Mouse (Mus musculus) spleen, embryonic (tissue): Measurements from ENCODE around the gene Kdm4d.
"Not testable (repeated sequence)": the region's sequence is repeated elsewhere in the genome, so short reads cannot be mapped to it uniquely, and the experiment has no call there.

Source experiments
- CTCF ChIA-PET: fragments of 350-600 bp; sonication (Branson Sonifier 250); formaldehyde crosslinking; loops from one replicate; lab custom pipeline; 2022; lab: Charles Lee

Kdm4d gene

DNA sequence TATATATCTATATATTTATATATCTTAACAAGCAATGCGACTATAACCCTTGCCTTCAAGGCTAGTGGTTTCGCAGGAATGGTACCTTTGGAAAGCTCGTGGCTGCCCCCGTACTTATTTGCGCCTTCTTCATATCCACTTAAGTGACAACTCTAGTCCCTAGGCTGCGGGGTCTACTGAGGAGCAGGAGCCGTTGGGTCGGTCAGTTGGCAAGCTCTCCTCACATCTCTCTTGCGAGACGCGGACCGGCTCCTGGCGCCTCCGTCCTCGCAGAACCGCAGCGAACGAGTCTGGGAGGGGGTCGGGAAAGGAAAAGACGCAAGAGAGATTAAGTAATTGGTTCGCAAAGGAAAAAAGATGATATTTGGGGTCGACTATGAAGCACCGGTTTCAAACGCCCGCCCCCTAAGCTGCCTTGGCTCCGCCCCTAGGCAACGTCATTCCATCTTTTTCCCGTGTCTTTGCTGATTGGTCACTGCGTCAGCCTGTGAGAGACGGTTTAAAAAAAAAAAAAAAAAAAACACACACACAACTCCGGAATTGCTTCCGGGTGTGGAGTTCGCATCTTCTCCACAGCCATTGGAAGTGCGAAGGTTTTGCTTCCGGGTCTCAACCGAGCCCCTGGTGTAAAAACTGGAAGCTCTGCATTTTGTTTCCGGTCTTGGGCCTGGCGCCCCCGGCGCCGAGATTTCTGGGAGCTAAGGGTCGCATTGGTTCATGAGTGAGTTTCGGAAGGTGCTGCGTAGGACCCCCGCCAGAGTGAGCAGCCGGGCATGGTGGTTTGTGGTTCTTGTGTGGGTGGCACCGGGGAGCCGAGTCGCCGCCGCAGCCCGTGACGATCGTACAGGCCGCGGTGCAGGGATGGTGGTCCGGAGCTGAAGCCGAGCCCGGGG lies at the start of gene Kdm4d, which contains the start of gene Cwc15:
Gene Kdm4d, minus strand, starts transcription at position 460 of the 893 bp plus-strand sequence.
Gene Cwc15, plus strand, starts transcription at position 595 of the 893 bp plus-strand sequence.
- CTCF ChIA-PET = interaction anchor here (0.6 to 0.7 kb wide), 2 partner anchors 162 to 625 kb away, joined by 5 to 6 read pairs; no protein-coding TSS in a partner anchor

DNA sequence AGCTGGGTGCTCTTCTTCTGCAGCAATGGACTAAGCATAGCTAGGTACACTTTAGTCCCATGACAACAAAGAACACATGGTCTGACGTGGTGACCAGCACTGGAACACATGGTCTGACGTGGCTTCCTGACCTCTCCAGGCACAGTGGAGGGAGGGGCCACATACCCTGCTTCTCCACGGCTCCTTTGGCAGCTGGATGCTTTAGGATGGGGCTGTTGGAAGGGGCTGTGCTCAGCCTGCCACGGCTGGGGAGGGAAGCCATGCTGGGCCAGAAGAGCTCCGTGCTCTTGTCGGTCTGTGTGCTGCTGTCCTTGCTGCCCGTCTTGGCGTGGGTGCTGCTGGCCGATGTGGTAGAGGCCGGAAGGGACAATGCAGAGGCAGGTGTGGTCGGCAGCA lies 48.1 kb upstream of the Kdm4d start:
- CTCF ChIA-PET = no interaction called here

DNA sequence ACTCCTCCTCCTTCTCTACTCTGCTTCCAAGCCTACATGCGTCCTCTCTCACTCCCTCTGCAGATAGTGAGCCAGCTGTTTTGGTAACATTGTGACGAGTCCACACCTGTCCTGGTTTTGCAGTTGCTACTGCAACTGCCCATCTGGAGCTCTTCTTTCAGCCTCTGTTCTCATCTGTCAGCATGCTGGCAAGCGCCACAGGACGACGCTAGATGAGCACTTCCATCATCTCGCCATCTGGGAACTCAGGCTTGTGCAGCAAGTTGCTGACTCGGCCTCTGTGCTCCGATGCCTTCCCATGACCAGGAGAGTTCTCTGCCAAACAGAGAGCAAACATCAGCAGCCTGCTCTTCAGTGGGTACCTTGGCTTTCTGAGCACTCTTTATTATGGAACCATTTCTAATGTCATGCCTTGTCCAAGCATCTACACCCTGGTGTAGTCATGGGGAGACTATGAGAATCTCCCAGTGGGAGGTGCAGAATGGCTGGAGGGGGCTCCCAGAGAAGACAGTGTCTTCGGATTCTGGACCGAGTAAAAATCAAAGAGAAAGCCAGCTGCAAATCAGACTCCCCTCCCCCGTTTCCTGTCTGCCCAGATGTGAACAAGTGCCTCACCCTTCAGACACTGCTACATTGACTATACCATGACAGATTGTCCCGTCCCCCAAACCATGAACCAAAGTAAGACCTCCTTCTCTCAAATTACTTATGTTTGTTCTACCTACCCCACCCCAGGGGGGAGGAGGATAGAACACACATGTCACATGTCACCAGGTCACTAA lies 47.5 kb upstream of the Kdm4d start:
- CTCF ChIA-PET = no interaction called here

DNA sequence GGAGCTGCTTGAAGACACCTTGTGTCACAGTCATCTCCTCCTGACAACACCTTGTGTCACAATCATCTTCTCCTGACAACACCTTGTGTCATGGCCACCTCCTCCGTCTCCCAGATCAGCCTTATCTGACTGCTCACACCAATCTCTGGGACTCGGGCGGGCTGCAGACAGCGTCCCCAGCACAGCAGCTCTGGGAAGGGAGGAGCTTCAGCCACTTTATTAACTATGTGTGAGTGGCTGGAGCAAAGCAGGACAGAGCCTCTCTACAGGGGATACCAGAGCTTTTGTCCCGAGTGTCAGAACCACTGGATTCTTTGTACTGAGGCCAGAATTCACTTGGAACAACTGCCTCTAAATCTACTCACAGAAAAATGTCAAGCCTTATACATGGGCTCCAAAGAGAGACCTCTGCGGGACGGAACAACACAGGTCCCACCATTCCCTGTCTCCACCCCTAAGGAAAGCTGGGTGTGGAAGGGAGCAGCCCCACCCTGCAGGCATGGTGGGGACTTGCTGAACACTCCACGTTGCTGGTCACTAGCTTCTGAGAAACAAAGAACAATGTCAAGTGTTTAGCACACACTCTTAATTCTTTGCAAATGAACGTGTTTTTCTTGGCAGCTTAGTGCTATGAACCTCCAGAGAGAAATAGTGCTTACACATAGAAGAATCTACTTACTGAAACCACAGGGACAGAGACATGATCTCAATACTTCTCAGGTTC lies 43.9 kb upstream of the Kdm4d start:
- CTCF ChIA-PET = no interaction called here

DNA sequence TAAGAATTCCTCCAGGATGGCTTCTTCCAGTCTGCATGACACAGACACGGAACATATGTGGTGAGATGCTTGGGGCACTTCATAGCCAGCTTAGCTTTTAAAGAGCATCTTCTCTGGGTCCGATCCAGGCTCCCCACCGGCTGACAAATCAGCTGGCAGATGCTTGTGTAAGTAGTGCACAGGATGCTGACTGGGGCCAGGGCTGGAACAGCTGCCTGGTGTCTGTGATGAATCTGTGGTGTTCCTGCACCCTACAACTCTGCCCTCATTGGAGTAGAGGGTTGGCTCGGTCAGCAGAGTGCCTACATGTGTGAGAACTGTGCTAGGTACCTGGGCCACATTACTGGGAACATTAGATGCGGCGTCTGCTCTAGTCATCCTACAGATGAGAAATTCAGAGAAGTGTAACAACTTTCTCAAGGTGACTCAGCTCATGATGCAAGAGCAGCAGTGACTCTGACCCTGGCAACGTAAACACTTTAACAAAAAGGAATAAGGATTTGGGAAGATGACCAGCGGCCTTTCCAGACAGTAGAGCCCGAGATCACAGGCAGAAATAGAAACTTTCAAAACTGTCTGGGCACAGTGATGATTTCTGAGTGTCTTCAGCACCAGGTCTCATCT lies 34.7 kb upstream of the Kdm4d start:
- CTCF ChIA-PET = no interaction called here

DNA sequence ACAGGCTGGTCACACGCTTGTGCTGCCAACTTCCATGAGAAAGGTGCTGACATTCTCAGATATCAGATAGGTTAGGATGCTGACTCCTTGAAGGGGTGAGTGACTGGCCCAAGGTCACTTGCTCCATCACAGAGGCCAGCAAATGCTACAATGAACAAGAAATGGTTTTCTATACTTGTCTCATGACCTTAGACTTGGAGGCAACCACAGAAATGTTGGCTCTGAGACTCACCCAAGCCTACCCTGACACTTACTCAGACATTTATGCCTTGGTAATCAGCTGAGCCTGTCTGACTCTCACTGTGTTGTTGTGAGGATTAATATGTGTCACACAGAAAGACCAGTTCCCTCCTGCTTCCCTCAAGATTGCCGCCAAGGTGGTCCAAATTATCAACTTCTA lies 33.4 kb upstream of the Kdm4d start:
- CTCF ChIA-PET = no interaction called here

DNA sequence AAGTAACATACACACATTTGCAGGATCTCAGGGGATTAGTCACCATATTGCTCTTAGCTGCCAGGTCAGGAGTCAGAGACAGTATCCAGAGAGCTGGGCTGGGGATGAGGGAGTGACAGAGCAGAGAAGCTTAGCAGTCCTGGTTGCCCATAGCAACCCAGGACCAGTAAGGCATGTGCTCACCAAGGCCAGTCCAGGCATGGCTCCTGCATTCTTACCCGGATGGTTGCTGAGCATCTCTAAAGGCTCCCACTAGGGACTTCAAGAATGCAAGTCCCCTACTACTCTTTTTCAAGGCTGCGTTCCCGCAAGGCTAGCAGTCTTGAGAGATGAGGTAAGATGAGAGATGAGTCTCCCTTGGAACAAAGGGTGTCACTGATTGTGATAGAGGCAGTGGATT lies 32.0 kb upstream of the Kdm4d start:
- CTCF ChIA-PET = no interaction called here

DNA sequence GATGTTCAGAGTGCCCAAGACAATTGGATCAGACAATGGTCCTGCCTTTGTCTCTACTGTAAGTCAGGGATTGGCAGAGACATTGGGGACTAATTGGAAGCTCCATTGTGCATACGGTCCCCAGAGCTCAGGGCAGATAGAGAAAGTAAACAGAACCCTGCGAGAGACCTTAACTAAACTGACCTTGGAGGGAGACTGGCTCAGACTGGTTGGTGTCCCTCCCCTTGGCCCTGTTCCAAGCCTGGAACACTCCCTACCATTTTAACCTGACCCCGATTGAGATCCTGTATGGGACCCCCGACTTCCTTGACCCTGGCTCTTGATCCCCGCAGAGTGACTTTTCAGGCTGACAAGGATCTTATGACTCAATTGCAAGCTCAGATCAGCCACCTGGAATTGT lies 29.7 kb upstream of the Kdm4d start:
- CTCF ChIA-PET = no interaction called here

DNA sequence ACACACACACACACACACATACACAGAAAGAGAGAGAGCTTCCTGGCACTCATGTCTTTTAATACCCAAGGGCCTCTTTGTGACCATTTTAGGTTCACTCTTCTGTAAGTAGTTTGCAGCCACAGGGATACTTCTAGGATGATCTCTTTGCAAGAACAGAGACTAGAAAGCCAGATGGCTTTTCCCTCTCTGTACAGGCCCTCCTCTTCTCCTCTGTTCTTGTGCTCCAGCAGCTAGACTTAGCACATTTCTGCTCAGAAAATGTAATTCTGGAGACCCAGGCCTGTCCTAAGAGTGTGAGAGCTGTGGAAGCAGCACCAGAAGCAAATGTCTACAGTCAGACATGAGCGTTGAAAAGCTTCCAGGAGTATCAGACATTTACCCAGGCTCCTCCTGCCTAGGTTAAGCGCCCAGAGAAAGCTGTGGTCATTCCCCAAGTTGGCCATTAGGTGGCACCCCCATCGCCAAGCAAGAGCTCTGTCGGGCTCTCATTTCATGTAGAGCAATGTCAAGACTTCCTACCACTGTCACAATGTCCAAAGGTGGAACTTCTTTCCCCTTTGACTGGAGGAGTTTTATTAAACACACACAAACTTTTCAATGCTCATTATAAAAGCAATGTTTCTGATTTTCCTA lies 23.2 kb upstream of the Kdm4d start:
- CTCF ChIA-PET = no interaction called here

DNA sequence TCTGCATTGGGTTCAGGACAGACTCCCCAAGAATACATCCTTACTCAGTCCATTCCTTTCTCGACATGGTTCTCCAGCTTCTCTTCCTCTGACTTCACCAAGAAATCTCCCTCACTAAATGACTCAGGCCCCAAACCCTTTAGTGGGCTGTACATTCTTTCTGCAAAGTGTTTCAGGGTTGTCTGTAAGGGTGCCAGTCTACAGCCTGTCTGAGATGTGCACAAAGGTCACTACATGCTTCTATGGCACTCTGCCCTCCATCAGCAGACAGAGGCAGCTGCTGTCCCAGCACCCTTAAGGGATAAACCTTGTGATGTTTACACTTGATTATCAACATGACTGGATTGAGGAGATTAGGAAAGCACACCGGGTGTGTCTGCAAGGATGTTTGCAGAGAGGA lies 21.4 kb upstream of the Kdm4d start:
- CTCF ChIA-PET = no interaction called here

DNA sequence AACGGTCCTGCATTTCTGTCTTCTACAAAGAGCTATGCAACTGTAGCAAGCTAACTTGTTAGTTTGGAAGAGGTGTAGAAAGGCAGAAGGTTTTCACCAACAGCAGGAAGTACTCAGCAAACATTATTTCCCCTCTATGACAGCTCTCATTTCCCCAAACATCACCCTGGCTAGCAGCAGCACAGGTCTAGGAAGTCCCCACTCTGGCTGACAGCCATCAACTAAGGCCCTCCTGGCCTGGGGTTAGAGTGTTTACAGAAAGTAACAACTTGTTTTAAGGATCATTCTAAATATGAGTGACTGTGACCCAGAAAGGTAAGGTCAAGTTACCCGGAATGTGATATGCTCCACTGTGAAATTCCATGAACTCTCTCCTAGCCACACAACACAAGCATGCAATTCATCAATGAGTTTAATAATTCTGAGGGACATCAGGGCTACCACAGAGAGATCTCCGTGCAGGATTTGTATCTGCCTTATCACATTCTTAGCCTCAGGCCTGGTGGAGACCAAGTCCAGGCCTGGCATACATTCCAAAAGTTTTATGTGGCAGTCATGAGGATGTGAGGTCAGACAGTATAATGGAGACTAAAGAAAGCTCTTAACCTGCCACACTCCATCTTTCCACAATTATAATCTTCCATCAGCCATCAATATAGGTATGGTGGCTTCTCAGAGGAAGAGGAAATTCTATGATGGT lies 20.8 kb upstream of the Kdm4d start:
- CTCF ChIA-PET = no interaction called here

DNA sequence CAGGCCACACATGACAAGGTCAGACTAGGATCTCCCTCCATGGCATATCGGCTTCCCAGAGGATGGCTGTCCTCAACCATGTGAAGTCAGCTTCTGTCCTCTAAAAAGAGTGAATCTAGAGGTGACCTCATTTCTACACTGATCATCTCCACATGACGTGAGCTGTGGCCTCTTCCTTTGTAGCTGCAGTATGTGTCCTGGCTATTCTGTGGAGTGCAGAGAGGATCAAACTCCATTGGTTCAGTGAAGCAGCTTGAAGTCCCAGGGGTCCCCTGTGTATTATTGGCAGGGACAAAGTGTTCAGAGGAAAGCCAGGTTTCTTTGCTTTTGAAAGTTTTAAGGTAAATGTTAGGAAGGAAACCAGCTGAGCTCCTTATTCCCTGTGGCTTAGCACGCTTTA lies 17.8 kb upstream of the Kdm4d start:
- CTCF ChIA-PET = no interaction called here

DNA sequence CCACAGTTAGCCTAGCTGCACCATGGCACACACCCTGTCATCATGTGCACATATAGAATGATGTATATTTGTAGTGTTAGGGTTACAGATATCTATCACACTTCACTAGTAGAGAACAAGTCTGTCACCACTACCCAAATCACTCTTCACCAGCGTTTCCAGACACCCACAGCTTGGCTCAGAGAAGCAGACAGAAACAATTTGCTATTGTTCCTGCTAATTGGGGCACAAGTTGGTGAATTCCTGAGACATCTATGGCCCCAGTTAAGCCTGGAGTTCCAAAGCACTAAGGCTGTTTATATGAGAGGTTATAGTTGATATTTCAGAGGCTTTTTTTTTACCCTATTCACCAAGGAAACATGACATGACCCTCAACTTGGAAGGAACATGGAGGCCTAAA lies 17.0 kb upstream of the Kdm4d start:
- CTCF ChIA-PET = no interaction called here

DNA sequence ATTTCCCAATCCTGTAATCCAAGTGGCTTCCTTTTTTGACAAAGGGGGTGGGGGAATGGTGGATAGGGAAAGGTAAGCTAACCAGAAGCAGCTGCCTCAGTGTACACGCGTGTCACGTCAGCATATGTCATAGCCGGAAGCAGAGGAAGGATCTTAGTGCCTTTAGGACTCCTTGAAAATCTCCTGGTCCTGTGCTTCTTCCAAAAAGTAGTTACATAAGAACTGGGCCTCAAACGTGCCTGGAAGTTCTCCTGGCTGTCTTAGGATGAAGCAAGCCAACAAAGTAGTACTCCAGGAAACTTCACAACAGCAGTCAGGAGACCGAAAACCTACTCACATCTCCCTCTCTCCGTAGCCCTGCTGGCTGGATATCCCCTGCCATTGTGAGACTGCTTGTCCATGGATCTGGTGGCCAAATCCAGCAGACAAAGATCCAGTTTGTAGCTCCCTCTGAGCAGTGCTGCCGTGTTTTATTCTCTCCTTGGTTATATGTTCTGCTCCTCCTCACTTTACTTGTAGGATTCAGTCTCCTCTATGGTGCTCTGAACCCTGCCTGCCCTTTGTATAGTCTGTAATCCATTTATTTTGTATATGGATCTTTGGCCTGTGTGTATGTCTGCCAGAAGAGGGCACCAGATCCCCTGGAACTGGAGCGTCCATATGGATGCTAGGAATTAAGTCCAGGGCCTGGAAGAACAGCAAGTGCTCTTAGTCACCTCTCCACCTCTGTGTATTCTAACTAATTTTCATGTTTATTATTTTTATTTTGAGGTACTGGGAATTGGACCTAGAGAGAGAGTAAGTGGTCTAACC lies 12.6 kb upstream of the Kdm4d start:
- CTCF ChIA-PET = no interaction called here

DNA sequence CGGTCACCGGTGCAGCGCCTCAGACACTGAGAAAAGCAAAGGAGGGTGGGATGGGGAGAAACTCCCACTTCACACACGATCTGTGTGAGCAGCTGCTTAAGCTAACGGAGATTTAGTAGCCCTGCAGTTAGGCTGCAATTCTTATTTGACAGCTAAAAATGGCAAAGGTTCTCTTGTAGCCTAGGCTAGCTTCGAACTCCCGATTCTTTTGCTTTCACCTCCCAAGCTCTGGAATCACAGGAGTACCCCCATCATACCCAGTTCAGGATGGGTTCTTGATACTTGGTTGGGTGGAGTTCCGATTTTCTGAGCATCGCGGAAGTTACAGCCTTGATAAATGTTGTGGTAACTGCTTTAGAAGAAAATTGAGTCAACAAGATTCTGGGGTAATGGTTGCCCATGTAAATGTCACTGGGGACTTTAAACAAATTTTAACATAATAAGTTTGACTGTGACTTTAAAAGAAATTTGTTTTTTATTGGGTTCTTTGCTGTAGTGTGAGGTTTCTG lies 688 bp upstream of the Kdm4d start:
- CTCF ChIA-PET = interaction anchor here (0.7 kb wide), 1 partner anchor 162 kb away, joined by 6 read pairs; no protein-coding TSS in a partner anchor

DNA sequence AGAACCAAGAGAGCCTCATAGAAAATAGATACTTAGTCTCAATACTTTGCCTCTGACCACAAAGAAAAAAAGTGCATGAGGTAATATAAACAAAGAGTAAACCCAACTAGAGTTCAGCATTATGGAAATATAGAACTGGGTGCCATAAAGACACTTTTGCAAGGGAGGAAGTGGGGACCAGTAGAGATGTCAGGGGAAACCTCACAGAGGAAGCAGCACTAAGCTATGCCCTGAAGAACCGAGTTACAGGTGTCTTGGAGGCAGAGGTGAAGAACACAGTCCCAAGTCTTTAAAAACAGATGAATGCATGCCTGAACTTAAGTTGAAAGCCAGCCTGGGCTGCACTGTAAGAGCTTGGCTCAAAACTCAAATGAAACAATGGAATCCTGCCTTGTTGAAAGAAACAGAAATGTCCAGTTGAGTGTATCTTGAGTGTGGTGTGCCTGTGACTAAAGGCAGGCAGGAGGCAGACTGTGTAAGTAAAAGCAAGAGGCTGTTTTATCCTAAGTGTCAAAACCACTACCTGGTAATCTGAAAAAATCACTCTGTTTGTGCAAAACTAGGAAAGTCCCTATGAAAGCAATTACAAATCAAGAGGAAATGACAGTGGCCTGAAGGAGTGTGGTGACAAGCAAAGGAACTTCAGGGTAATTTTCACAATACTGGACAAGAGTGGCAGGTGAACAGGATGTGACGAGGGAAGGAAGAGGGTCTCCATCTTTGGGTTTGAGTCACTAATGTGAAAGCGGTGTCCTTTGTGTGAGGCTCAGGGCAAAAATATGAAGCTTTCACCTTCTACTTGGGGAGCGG lies 1.2 kb downstream of the Kdm4d start:
- CTCF ChIA-PET = interaction anchor here (0.6 kb wide), 2 partner anchors 395 to 624 kb away, joined by 5 to 10 read pairs; no protein-coding TSS in a partner anchor

DNA sequence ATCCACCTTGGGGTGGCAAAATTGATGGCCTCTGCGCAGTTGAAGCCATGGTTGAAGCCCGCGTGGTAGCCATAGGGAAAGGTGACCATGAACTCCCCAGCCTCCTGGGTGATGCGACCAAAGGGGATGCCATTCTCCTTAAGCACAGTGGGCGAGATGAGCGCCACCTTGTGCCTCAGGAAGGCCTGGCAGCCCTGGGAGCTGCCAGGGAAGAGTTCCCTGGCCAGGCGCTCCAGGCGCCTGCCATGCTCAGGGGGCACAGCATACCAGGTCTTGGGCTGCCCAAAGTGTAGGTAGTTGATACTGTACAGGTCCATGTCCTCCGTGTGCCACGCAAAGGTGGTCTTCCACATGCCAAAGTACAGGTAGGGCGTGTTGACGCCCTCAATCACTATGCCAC lies 36.6 kb downstream of the Kdm4d start:
- CTCF ChIA-PET = not testable (repeated sequence)

DNA sequence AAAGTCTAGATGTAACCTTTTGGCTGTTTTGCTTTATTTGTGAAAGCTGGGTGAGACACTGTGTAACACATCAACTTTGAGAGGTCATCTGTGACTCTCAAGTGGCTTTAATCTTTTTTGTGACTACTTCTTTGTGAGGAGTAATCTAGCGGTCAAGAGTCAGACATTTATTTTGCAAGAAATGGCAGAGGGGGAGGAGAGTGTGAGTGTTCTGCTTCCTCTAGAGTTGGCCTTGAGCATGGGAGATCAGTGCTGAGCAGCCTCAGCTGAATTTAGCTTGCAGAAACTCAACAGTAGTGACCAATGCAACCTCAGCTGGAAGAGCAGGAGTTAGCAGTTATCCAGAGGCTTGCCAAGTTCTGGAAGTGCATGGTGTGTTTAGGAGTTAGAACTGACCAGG lies 37.7 kb downstream of the Kdm4d start:
- CTCF ChIA-PET = not testable (repeated sequence)
